Mouse (Mus musculus): Measurements from ENCODE around the gene Lefty2. TPM values are rescaled to one million over a fixed set of nuclear protein-coding genes. Genes with fewer than 3 reads are reported as not detected.
"Not testable (repeated sequence)": the region's sequence is repeated elsewhere in the genome, so short reads cannot be mapped to it uniquely, and the experiment has no call there.

The Lefty2 gene
- total RNA-seq, 2 experiments from 2014 or later, result 0.69 to 0.77 TPM

GRCm38 (mm10) chr1:180889841-180890240 is 3.1 kb upstream of the Lefty2 start:
- no peak for DNase-seq (ENCODE audit: low spot score in 2 of 2)
- intact Hi-C loops (cut with DNase I), result loop anchor here (10.0 kb wide), 1 partner anchor 155 kb away; no protein-coding TSS in a partner anchor

GRCm38 (mm10) chr1:180894088-180894987 is 1.4 kb downstream of the Lefty2 start:
- intact Hi-C loops (cut with DNase I), result loop anchor here (10.0 kb wide), 1 partner anchor 150 kb away; no protein-coding TSS in a partner anchor
- not testable (repeated sequence) for DNase-seq (ENCODE audit: low spot score in 2 of 2)

DNA sequence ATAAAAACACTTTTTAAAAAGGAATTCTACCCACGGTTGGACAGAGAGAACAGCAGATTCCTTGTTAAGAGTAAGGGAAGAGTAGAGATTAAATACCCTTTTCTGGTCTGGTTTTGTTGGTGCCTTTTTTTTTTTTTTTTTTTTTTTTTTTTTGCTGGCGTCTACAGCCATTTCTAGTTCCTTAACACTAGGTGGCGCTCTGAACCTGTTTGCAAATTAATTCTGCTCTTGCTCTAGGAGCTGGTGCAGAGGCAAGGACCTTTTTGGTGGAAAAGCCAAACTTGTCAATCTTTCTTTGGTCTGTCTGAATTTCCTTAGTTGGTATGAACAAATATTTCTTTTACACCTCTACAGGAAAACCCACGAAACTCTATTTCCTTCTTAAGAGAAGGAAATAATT is 8.2 kb downstream of the Lefty2 start:
- no peak for DNase-seq (ENCODE audit: low spot score in 2 of 2)
- intact Hi-C loops (cut with DNase I), result loop anchor here (2.0 kb wide), 1 partner anchor 74 kb away; no protein-coding TSS in a partner anchor

DNA sequence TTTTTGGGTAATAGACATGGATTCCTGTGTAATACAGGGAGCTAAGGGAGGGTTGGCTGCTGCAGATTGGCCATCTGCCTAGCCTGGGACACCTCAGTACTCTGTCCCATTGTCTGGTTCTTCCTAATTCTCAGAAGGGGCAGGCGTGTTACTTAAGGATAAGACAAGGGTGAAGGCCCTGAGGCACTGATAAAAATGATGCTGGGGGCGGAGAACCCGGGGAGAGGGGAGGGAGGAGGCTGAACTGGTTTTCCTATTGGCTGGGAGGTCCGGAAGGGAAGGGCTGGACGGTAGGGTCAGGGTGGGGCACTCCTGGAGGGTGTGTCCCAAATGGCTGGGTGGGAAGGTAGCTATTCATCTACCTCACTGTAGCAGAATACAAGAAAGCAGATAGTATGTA is 10.0 kb downstream of the Lefty2 start:
- no peak for DNase-seq (ENCODE audit: low spot score in 2 of 2)
- intact Hi-C loops (cut with DNase I), result no loop called here

DNA sequence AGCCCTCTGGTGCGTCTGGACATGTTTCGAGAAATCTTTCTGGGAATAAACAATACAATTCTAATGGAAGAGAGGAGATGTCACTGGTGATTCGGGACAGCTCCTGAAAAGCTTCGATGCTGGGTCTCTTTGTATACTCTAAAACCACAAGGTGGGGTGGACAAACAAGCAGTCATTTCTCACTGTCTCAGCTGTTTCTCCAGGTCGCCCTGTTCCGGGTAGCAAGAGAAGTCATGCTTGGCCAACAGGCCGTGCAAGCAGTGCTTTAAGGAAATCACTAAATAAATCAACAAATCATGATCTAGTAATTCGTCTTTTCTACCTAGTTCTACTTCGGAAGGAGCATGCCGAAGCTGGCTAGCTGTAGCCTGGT is 10.7 kb downstream of the Lefty2 start:
- no peak for DNase-seq (ENCODE audit: low spot score in 2 of 2)
- intact Hi-C loops (cut with DNase I), result no loop called here

GRCm38 (mm10) chr1:180904039-180904814 is 11.3 kb downstream of the Lefty2 start, which contains the start of gene Pycr2:
Pycr2 (plus strand) TSS chr1:180904293.
- intact Hi-C loops (cut with DNase I), result no loop called here
- peak; percentile 90 to 92 for DNase-seq (ENCODE audit: low spot score in 2 of 2)

DNA sequence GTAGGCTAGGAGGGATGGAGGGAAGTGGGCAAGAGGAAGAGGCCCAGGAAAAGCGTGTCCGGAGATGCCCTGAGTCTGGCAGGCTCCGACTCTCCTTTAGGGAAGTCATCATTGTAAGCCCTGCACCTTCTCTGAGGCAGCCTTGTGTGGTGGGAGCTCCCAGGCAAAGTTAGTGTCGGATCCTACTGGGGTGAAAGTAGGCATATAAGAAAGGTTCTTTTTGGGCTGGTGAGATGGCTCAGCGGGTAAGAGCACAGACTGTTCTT is 11.8 kb downstream of the Lefty2 start:
- intact Hi-C loops (cut with DNase I), result no loop called here
- no peak for DNase-seq (ENCODE audit: low spot score in 2 of 2)

DNA sequence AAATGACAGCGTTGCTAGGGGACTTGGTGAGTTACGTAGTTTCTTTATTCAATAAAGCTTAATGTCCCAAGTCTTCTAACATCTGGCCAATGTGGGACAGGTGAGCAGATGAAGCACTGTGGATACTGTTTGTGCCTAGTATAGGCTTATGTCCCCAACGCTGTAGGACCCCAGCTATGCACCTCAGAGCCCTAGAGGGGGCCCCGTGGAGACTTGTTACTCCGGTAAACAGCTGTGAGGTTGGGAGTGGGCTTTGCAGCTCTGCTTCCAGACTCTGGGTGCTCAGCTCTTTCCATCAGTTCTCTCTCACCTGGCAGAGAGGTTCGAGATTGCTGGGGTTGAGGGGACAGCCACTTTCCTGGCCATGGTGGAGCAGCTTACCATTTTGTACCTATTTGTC is 12.4 kb downstream of the Lefty2 start:
- intact Hi-C loops (cut with DNase I), result no loop called here

GRCm38 (mm10) chr1:180905876-180906275 is 13.0 kb downstream of the Lefty2 start:
- DNase-seq (ENCODE audit: low spot score in 2 of 2), result no peak
- intact Hi-C loops (cut with DNase I), result no loop called here

More for the DNA sequence above, 12.4 kb downstream of the Lefty2 start:
- DNase-seq (ENCODE audit: low spot score in 2 of 2), result no peak

DNA sequence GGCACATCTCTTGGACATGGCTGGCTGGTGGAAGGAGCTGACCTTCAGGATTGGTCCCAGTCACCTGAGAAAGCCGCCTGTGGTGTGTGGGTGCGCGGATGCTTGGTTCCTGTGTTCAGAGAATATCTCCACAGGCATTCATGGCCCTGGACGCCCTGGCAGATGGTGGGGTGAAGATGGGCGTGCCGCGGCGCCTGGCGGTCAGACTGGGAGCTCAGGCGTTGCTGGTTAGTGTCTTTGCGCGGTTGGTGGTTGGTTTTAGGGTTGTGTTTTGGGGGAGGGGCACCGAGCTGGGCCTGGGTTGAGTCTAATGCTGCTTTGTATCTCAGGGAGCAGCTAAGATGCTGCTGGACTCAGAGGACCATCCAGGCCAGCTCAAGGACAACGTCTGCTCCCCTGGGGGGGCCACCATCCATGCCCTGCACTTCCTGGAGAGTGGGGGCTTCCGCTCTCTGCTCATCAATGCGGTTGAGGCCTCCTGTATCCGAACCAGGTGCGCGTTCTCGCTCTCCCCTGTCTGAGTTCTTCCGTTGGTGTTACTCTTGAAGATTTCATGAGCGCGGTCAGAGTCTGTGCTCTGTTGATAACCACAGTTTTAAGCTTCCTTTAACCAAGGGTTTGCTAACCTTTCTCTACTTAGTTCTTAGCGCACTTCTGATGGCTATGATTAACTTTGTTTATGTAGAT is 13.7 kb downstream of the Lefty2 start:
- DNase-seq (ENCODE audit: low spot score in 2 of 2), result no peak
- intact Hi-C loops (cut with DNase I), result no loop called here

- intact Hi-C loops (cut with DNase I), result no loop called here
- no peak for DNase-seq (ENCODE audit: low spot score in 2 of 2)
Observed at GRCm38 (mm10) chr1:180911138-180911537, 18.2 kb downstream of the Lefty2 start.

- intact Hi-C loops (cut with DNase I), result no loop called here
Observed at GRCm38 (mm10) chr1:180911653-180912287, 18.9 kb downstream of the Lefty2 start.

DNA sequence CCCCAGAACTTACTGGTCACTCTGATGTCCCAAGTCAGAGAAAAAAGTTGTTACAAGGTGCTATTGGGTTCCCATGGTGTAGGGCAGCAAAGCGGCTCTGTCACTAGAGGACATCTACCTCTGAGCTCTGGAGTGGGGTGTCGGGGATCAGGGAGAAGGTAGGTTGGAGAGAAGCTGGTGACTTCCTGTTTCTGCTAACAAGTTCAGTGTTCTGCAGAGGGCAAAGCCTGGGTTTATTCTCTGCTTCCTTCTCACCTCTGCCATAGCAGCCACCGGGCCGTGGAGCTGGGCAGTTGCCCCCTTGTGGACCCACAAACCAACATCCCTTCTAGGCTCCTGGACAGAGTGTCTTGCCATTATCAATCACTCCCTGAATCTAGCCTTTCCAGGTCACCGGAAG is 19.9 kb downstream of the Lefty2 start:
- no peak for DNase-seq (ENCODE audit: low spot score in 2 of 2)
- intact Hi-C loops (cut with DNase I), result no loop called here

More at GRCm38 (mm10) chr1:180911653-180912287, 18.9 kb downstream of the Lefty2 start:
- no peak for DNase-seq (ENCODE audit: low spot score in 2 of 2)

GRCm38 (mm10) chr1:180913797-180914196 is 20.9 kb downstream of the Lefty2 start:
- no peak for DNase-seq (ENCODE audit: low spot score in 2 of 2)
- intact Hi-C loops (cut with DNase I), result no loop called here

- intact Hi-C loops (cut with DNase I), result no loop called here
Observed at GRCm38 (mm10) chr1:180916425-180916824, 23.5 kb downstream of the Lefty2 start.

DNA sequence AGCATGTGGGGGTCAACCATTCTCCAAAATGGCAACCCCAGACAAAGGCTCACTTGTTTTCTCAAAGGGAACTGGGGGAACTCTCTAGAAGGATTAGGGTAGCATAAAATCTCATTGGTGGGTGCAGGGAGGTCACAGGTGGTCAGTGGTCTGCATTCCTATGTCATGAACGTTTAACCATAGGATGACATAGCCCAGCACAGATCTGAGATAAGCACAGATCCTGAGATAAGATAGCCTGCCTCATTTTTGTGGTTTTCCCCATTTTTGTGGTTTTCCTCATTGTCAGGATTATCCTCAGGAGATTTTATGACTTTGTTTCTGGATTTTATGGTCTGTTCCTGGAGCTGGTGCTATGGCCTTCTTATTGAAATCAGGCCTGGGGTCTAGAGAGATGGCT is 24.1 kb downstream of the Lefty2 start:
- intact Hi-C loops (cut with DNase I), result no loop called here

More at GRCm38 (mm10) chr1:180916425-180916824, 23.5 kb downstream of the Lefty2 start:
- DNase-seq (ENCODE audit: low spot score in 2 of 2), result no peak

GRCm38 (mm10) chr1:180919686-180920085 is 26.8 kb downstream of the Lefty2 start:
- DNase-seq (ENCODE audit: low spot score in 2 of 2), result no peak
- intact Hi-C loops (cut with DNase I), result loop anchor here (2.0 kb wide), 1 partner anchor 19 kb away; no protein-coding TSS in a partner anchor

More for the DNA sequence above, 24.1 kb downstream of the Lefty2 start:
- DNase-seq (ENCODE audit: low spot score in 2 of 2), result no peak

DNA sequence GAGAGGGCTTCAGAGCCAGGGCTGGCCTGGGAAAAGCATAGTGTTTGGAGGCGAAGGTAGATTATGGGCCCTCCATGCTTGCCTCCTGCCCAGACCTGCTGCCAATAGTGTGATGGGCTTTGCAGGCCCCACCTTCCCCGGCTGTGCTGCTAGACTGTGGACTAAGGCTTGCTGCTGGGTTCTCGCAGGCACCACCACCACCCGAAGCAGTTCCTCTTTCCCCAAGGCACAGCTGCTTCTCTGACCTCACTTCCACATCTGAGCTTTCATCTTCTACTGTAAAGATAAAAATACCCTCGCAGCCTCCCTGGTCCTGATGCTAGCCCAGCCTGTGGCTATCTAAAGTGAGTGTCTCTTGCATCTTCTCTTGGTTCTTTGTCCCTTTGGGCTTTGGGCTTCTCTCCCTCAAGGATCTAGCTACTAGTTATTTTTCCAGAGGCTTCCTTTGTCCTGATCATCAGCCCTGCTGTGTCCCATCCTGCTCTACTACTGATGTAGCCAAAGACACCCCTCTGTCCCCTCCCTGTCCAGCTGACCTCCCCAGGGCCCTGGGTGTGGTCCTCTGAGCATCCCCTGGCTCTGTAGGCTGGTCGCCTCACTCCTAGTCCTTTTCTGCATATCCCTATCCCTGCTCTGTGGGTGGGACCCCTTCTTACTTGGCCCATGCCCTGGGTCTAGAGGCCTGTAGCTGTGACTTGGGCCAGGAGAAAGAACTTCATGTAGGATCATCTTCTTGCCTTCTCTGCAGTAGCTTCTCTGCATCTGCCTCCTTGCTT is 29.6 kb downstream of the Lefty2 start:
- intact Hi-C loops (cut with DNase I), result no loop called here
- DNase-seq (ENCODE audit: low spot score in 2 of 2), result no peak

GRCm38 (mm10) chr1:180924737-180925136 is 31.8 kb downstream of the Lefty2 start:
- intact Hi-C loops (cut with DNase I), result no loop called here
- no peak for DNase-seq (ENCODE audit: low spot score in 2 of 2)

Data from left cerebral cortex, postnatal 36 days (tissue).